Mouse (Mus musculus) ovary, adult 18-20 months (tissue): Measurements from ENCODE around the gene Cyb5r3.

ENCODE experiments used
- DNase-seq: peaks from one replicate; pipeline ENCODE4 v3.0.0; 2022; ENCODE audit warnings: low spot score, mixed read lengths

Gene Cyb5r3

GRCm38 (mm10) chr15:83169772-83170722, 2.3 kb downstream of the Cyb5r3 start:
- DNase-seq: no peak

- DNase-seq: no peak
Measured at GRCm38 (mm10) chr15:83168875-83169771, 3.3 kb downstream of the Cyb5r3 start.

GRCm38 (mm10) chr15:83168311-83168710, 4.1 kb downstream of the Cyb5r3 start:
- no peak for DNase-seq

GRCm38 (mm10) chr15:83167550-83168065, 4.8 kb downstream of the Cyb5r3 start:
- no peak for DNase-seq

- DNase-seq: no peak
Measured at GRCm38 (mm10) chr15:83167126-83167525, 5.3 kb downstream of the Cyb5r3 start.

GRCm38 (mm10) chr15:83166642-83167041, 5.8 kb downstream of the Cyb5r3 start:
- peak; percentile 71 for DNase-seq

- no peak for DNase-seq
Measured at GRCm38 (mm10) chr15:83165526-83166315, 6.7 kb downstream of the Cyb5r3 start.

- DNase-seq: peak; percentile 32
Measured at GRCm38 (mm10) chr15:83164971-83165471, 7.4 kb downstream of the Cyb5r3 start.

- DNase-seq: peak; percentile 2
Measured at GRCm38 (mm10) chr15:83162818-83163485, 9.4 kb downstream of the Cyb5r3 start.

- peak; percentile 1 for DNase-seq
Measured at GRCm38 (mm10) chr15:83162001-83162400, 10.4 kb downstream of the Cyb5r3 start.

GRCm38 (mm10) chr15:83161062-83161748, 11.2 kb downstream of the Cyb5r3 start:
- no peak for DNase-seq

- peak; percentile 0 for DNase-seq
Measured at GRCm38 (mm10) chr15:83160561-83160960, 11.8 kb downstream of the Cyb5r3 start.

GRCm38 (mm10) chr15:83159823-83160222, 12.6 kb downstream of the Cyb5r3 start:
- no peak for DNase-seq

GRCm38 (mm10) chr15:83158587-83159160, 13.7 kb downstream of the Cyb5r3 start:
- DNase-seq: no peak

GRCm38 (mm10) chr15:83157667-83158064, 14.7 kb downstream of the Cyb5r3 start:
- DNase-seq: no peak

- no peak for DNase-seq
Measured at GRCm38 (mm10) chr15:83156929-83157666, 15.3 kb downstream of the Cyb5r3 start.

GRCm38 (mm10) chr15:83155672-83156419, 16.5 kb downstream of the Cyb5r3 start:
- DNase-seq: peak; percentile 55

GRCm38 (mm10) chr15:83154309-83154708, 18.1 kb downstream of the Cyb5r3 start:
- no peak for DNase-seq
